Mouse (Mus musculus) neural tube, embryonic 13.5 days (tissue): ENCODE results near the gene Mogat2. TPM values are rescaled to one million over a fixed set of nuclear protein-coding genes. Genes with fewer than 3 reads are reported as not detected.

Experiments
- ATAC-seq: fragments of 200-750 bp; cut with Nextera tagmentation; 2 replicates; pipeline ENCODE4 v1.8.0; 2017; ENCODE audit warnings: low read depth, mild to moderate bottlenecking, moderate TSS enrichment, moderate library complexity
- H3K27ac ChIP-seq: fragments of 300-500 bp; sonication (generic); replicated peaks from 2 replicates; pipeline ENCODE4 v1.5.1; 2015; ENCODE audit warnings: moderate library complexity, mild to moderate bottlenecking, inconsistent platforms
- H3K27me3 ChIP-seq: fragments of 300-500 bp; sonication (generic); 2 replicates; pipeline ENCODE4 v1.6.1; 2015; ENCODE audit warnings: mild to moderate bottlenecking, inconsistent platforms
- H3K36me3 ChIP-seq: fragments of 300-500 bp; sonication (generic); 2 replicates; pipeline ENCODE4 v1.6.1; 2015; ENCODE audit warnings: mild to moderate bottlenecking, inconsistent platforms
- H3K4me1 ChIP-seq: fragments of 300-500 bp; sonication (generic); replicated peaks from 2 replicates; pipeline ENCODE4 v1.6.1; 2015; ENCODE audit warnings: inconsistent platforms
- H3K4me2 ChIP-seq: fragments of 300-500 bp; sonication (generic); 2 replicates; pipeline ENCODE4 v1.6.1; 2015; ENCODE audit warnings: inconsistent platforms, mild to moderate bottlenecking, moderate library complexity
- H3K4me3 ChIP-seq: fragments of 300-500 bp; sonication (generic); 2 replicates; pipeline ENCODE4 v1.5.1; 2015; ENCODE audit warnings: mild to moderate bottlenecking, inconsistent platforms
- H3K9ac ChIP-seq: fragments of 300-500 bp; sonication (generic); 2 replicates; pipeline ENCODE4 v1.6.1; 2015; ENCODE audit warnings: moderate library complexity, mild to moderate bottlenecking, inconsistent platforms
- H3K9me3 ChIP-seq: fragments of 300-500 bp; sonication (generic); 2 replicates; pipeline ENCODE4 v1.6.1; 2016; ENCODE audit warnings: inconsistent platforms
- WGBS: fragments of 180-500 bp; shearing (Covaris S2); methylation state at CpG from one replicate; pipeline ENCODE4 v1.1.7; 2015; 5-methylcytosine and 5-hydroxymethylcytosine counted together
- polyA plus RNA-seq: library from polyadenylated mRNA; unstranded; fragments of >200 nt; fragmentation: Nextera tagmentation; extraction: Ambion mirVana; gene quantifications from 2 replicates; pipeline ENCODE4 v1.2.1, GENCODE M21; 2015

Gene Mogat2
- polyA plus RNA-seq, result 2.1 and 2.8 TPM in 2 replicates

DNA sequence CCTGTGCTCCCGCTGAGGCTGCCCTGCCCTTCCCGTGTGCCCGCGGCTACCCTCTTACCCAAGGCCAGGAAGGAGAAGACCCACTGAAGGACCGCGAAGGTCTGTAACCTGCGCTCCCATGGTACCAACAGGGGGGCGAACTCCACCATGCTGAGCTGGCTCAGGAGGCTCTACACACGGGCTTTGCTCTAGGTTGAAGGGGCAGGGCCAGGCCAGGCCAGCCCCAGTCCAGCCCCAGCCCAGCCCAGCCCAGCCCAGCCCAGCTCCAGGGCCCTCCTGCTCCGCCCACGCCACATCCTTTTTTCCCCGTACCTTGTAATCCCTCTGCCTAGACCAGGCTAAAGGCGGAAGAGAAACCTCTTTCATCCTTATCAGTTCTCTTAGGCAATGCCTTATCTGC is at the start of gene Mogat2:
TSS of gene Mogat2 (minus strand) at position 203 of the 400 bp plus-strand sequence.
- H3K27ac ChIP-seq, result 0 out of 2 replicates have a peak within 1 kb of the TSS, but pooled peaks have one; percentile 9
- no peaks in the 10 kb centered on the region for H3K9me3 ChIP-seq
- H3K4me3 ChIP-seq, result no peak within 1 kb of the TSS
- H3K36me3 ChIP-seq, result no peaks in the 10 kb centered on the region
- H3K27me3 ChIP-seq, result peaks cover 25% of the 10 kb centered on the region
- 0 out of 2 replicates have a peak, but pooled peaks have one; percentile 53 for ATAC-seq
- H3K9ac ChIP-seq, result no peak within 1 kb of the TSS
- H3K4me1 ChIP-seq, result peaks cover 17% of the 10 kb centered on the region
- H3K4me2 ChIP-seq, result peak within 1 kb of the TSS; percentile 24; the same call in 1 of the 2 replicates
- 11% methylated on average over 13 of the region's 13 CpGs for WGBS

DNA sequence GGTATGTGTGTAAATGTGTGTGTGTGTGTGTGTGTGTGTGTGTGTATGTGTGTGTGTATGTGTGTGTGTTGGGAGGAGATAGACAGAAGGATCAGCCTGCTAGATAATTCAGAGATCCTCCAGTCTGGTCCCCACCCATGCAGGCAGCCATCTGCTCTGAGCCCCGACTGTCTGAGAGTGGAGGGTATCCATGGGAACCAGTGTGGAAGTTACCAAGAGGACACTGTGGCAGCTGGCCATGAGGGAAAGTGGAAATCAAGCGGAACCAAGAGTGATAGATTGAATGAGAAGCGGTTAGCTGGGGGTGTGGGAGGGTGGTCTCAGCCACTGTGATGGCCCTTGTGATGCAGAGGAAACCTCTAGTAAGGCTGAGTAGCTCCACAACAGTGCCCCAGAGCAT is 48.9 kb upstream of the Mogat2 start:
- H3K36me3 ChIP-seq, result peaks cover 25% of the 10 kb centered on the region
- peak overlapping the region; percentile 69 for H3K27ac ChIP-seq
- no peak overlapping the region for H3K9ac ChIP-seq
- 13% methylated on average over 3 of the region's 3 CpGs for WGBS
- H3K9me3 ChIP-seq, result no peaks in the 10 kb centered on the region
- no peak overlapping the region for H3K4me3 ChIP-seq
- no peak overlapping the region for H3K4me2 ChIP-seq
- no peaks in the 10 kb centered on the region for H3K27me3 ChIP-seq
- H3K4me1 ChIP-seq, result peaks cover 45% of the 10 kb centered on the region
- ATAC-seq, result peak; percentile 95

DNA sequence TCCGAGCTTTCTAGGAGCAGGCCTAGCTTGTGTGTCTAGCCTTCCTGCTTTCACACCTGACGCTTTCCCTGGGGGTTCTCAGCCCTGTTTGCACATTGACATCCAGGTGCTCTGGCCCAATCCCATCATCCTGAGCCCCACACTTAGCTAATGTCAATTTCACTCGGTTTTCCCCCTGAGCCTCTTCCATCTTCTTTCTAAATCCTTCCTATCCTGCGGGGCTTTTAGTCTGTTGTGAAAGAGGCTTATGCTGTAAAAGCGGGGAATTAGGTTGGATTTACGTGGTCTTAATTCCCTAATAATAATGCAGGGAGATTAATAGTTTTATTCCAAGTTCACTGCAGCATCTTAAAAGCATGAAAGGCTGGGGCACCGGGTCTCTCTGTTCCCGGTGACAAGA is 41.2 kb upstream of the Mogat2 start:
- no peak overlapping the region for H3K27ac ChIP-seq
- H3K9me3 ChIP-seq, result no peaks in the 10 kb centered on the region
- ATAC-seq, result no peak
- no peak overlapping the region for H3K4me2 ChIP-seq
- H3K36me3 ChIP-seq, result peaks cover 26% of the 10 kb centered on the region
- no peak overlapping the region for H3K9ac ChIP-seq
- 62% methylated on average over 8 of the region's 8 CpGs for WGBS
- H3K27me3 ChIP-seq, result no peaks in the 10 kb centered on the region
- H3K4me1 ChIP-seq, result peaks cover 52% of the 10 kb centered on the region
- H3K4me3 ChIP-seq, result no peak overlapping the region

GRCm38 (mm10) chr7:99278309-99278708 is 39.9 kb upstream of the Mogat2 start:
- Histone ChIP-seq H3K36me3 (peaks cover 28% of the 10 kb centered on the region), H3K9ac (no peak overlapping the region), H3K4me3 (no peak overlapping the region), H3K4me2 (no peak overlapping the region), H3K4me1 (peaks cover 64% of the 10 kb centered on the region), H3K27me3 (no peaks in the 10 kb centered on the region), H3K27ac (no peak overlapping the region), H3K9me3 (no peaks in the 10 kb centered on the region)
- no peak for ATAC-seq
- 88% methylated on average over 8 of the region's 8 CpGs for WGBS

DNA sequence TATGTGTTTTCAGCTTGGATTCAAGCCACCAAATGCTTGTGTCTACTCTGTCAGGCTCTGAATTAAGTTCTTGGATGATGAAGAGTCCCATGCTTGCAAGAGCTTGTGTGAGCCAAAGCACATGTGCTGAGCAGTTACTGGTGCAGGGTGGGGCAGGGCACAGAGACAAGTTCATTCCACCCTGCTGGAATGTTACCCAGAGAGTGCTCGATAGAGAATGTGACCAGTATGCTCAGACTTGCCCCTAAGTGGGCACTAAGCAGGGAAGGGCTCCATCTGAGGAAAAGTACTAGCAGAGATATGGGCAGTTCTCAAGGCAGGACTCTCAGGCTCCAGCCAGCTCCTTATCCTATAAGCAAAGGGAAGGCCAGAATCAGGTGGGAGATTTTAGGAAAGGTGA is 38.3 kb upstream of the Mogat2 start:
- Histone ChIP-seq H3K27ac (no peak overlapping the region), H3K4me3 (no peak overlapping the region), H3K27me3 (no peaks in the 10 kb centered on the region), H3K9ac (no peak overlapping the region), H3K4me2 (no peak overlapping the region), H3K4me1 (peaks cover 77% of the 10 kb centered on the region), H3K36me3 (peaks cover 28% of the 10 kb centered on the region), H3K9me3 (no peaks in the 10 kb centered on the region)
- WGBS, result 76% methylated on average over 1 of the region's 1 CpGs
- ATAC-seq, result no peak

DNA sequence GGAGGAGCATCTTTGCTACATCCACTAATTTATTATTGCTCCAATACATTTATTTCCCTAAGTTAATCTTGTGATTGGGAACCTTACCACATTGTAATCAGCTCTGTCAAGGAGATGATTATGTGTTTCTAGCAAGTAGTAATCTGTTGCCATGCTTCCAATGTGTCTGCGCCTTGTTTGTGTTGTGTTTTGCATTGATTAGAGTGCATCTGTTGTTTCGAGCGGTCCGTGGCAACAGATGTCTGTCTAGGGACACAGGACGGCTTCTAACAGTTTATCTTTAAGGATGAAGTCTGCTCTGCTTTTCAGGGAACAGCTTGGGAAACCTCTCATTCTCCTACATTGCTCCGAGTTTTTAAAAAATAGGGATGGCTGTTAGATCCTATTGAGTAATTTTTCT is 36.7 kb upstream of the Mogat2 start:
- ATAC-seq, result no peak
- H3K9me3 ChIP-seq, result no peaks in the 10 kb centered on the region
- H3K36me3 ChIP-seq, result peaks cover 28% of the 10 kb centered on the region
- H3K27ac ChIP-seq, result no peak overlapping the region
- peak overlapping the region; percentile 18 for H3K4me2 ChIP-seq
- no peak overlapping the region for H3K4me3 ChIP-seq
- no peak overlapping the region for H3K9ac ChIP-seq
- WGBS, result 43% methylated on average over 6 of the region's 6 CpGs
- H3K4me1 ChIP-seq, result peaks cover 86% of the 10 kb centered on the region
- H3K27me3 ChIP-seq, result no peaks in the 10 kb centered on the region

- Histone ChIP-seq H3K36me3 (peaks cover 14% of the 10 kb centered on the region), H3K27ac (peak overlapping the region; percentile 85), H3K9ac (peak overlapping the region; percentile 81), H3K4me1 (peaks cover 75% of the 10 kb centered on the region), H3K9me3 (no peaks in the 10 kb centered on the region), H3K4me2 (peak overlapping the region; percentile 98), H3K4me3 (peak overlapping the region; percentile 90), H3K27me3 (no peaks in the 10 kb centered on the region)
- WGBS, result 46% methylated on average over 9 of the region's 9 CpGs
- ATAC-seq, result no peak
Measured at GRCm38 (mm10) chr7:99271630-99272029, 33.2 kb upstream of the Mogat2 start.

GRCm38 (mm10) chr7:99268951-99269945 is 30.8 kb upstream of the Mogat2 start:
- peaks cover 6% of the 10 kb centered on the region; the same call in 1 of the 2 replicates for H3K36me3 ChIP-seq
- no peaks in the 10 kb centered on the region for H3K27me3 ChIP-seq
- 5% methylated on average over 41 of the region's 42 CpGs for WGBS
- peak overlapping the region; percentile 98 for H3K4me2 ChIP-seq
- ATAC-seq, result peak; percentile 10; the same call in 1 of the 2 replicates
- H3K4me3 ChIP-seq, result peak overlapping the region; percentile 90
- H3K9me3 ChIP-seq, result no peaks in the 10 kb centered on the region
- H3K9ac ChIP-seq, result peak overlapping the region; percentile 81
- peak overlapping the region; percentile 97 for H3K27ac ChIP-seq
- peaks cover 60% of the 10 kb centered on the region for H3K4me1 ChIP-seq

DNA sequence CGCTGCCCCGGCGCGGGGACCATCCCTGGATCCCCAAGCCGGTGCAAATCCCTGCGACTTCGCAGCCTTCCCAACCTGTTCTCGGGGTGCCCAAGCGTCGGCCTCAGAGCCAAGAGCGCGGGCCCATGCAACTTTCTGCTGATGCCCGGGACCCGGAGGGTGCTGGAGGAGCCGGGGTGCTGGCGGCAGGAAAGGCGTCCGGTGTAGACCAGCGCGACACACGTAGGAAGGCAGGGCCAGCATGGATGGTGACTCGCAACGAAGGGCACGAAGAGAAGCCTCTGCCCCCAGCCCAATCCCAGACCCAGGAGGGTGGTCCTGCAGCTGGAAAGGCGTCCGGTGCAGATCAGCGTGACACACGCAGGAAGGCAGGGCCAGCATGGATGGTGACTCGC is 30.1 kb upstream of the Mogat2 start:
- Histone ChIP-seq H3K4me1 (peaks cover 53% of the 10 kb centered on the region), H3K4me2 (peak overlapping the region; percentile 98), H3K9me3 (no peaks in the 10 kb centered on the region), H3K27me3 (no peaks in the 10 kb centered on the region), H3K27ac (peak overlapping the region; percentile 97), H3K4me3 (peak overlapping the region; percentile 90), H3K9ac (peak overlapping the region; percentile 81), H3K36me3 (no peaks in the 10 kb centered on the region)
- peak; percentile 17 for ATAC-seq
- 1% methylated on average over 29 of the region's 29 CpGs for WGBS

- WGBS, result under 1% methylated on average over 59 of the region's 59 CpGs
- H3K4me2 ChIP-seq, result peak overlapping the region; percentile 98
- peak; percentile 87 for ATAC-seq
Measured at GRCm38 (mm10) chr7:99267897-99268505, 29.6 kb upstream of the Mogat2 start.

GRCm38 (mm10) chr7:99267251-99267896 is 29.0 kb upstream of the Mogat2 start, which contains the start of gene Map6:
TSS of gene Map6 (plus strand) at chr7:99267447.
- Histone ChIP-seq H3K27ac (peak within 1 kb of the TSS; percentile 97), H3K36me3 (no peaks in the 10 kb centered on the region), H3K4me3 (peak within 1 kb of the TSS; percentile 90), H3K4me1 (peaks cover 41% of the 10 kb centered on the region), H3K9me3 (no peaks in the 10 kb centered on the region), H3K4me2 (peak within 1 kb of the TSS; percentile 98), H3K9ac (peak within 1 kb of the TSS; percentile 81), H3K27me3 (no peaks in the 10 kb centered on the region)
- ATAC-seq, result peak; percentile 72
- 1% methylated on average over 34 of the region's 34 CpGs for WGBS

More at GRCm38 (mm10) chr7:99267897-99268505, 29.6 kb upstream of the Mogat2 start:
- Histone ChIP-seq H3K9me3 (no peaks in the 10 kb centered on the region), H3K4me3 (peak overlapping the region; percentile 90), H3K4me1 (peaks cover 47% of the 10 kb centered on the region), H3K27me3 (no peaks in the 10 kb centered on the region), H3K36me3 (no peaks in the 10 kb centered on the region), H3K9ac (peak overlapping the region; percentile 81), H3K27ac (peak overlapping the region; percentile 97)
